Mouse (Mus musculus) CH12.LX (cell line): Measurements from ENCODE around the gene 6330409D20Rik.

Source experiments
- BHLHE40 ChIP-seq: IDR thresholded peaks from 2 replicates; pipeline ENCODE4 v1.6.1; 2011; ENCODE audit warnings: mild to moderate bottlenecking, low read depth, low read length, improper control_type of control experiment
- CTCF ChIP-seq, 2 experiments: IDR thresholded peaks in 1 of 2; conservative IDR thresholded peaks in 1 of 2; 2 replicates each; pipeline ENCODE4 v1.5.1; 2011 to 2012; ENCODE audit warnings: low read depth in 2 of 2, low read length in 2 of 2, improper control_type of control experiment in 1 of 2, inconsistent platforms in 1 of 2, mild to moderate bottlenecking in 1 of 2, moderate library complexity in 1 of 2
- ELF1 ChIP-seq: IDR thresholded peaks from 2 replicates; pipeline ENCODE4 v1.6.1; 2014; ENCODE audit warnings: low read depth, mild to moderate bottlenecking, inconsistent platforms, low read length, improper control_type of control experiment
- EP300 ChIP-seq: IDR thresholded peaks from 2 replicates; pipeline ENCODE4 v1.6.1; 2011; ENCODE audit warnings: low read length, improper control_type of control experiment
- MXI1 ChIP-seq: IDR thresholded peaks from 2 replicates; pipeline ENCODE4 v1.6.1; 2011; ENCODE audit warnings: mild to moderate bottlenecking, low read depth, low read length, improper control_type of control experiment
- NELFE ChIP-seq: IDR thresholded peaks from 2 replicates; pipeline ENCODE4 v1.6.1; 2011; ENCODE audit warnings: low read depth, low read length, improper control_type of control experiment
- POLR2A ChIP-seq: IDR thresholded peaks from 2 replicates; pipeline ENCODE4 v1.6.1; 2011; ENCODE audit warnings: low read depth, mild to moderate bottlenecking, improper control_type of control experiment, low read length
- POLR2AphosphoS2 ChIP-seq: IDR thresholded peaks from 2 replicates; pipeline ENCODE4 v1.6.1; 2011; ENCODE audit warnings: low read depth, low read length, improper control_type of control experiment
- RCOR1 ChIP-seq: conservative IDR thresholded peaks from 2 replicates; pipeline ENCODE4 v1.6.1; 2012; ENCODE audit warnings: low read depth, mild to moderate bottlenecking, inconsistent platforms, low read length, improper control_type of control experiment
- USF1 ChIP-seq: IDR thresholded peaks from 2 replicates; pipeline ENCODE4 v1.6.1; 2014; ENCODE audit warnings: low read depth, mild to moderate bottlenecking, inconsistent platforms, low read length, improper control_type of control experiment
- ZC3H11A ChIP-seq: IDR thresholded peaks from 2 replicates; pipeline ENCODE4 v1.6.1; 2012; ENCODE audit warnings: low read depth, mild to moderate bottlenecking, inconsistent platforms, low read length, improper control_type of control experiment
- ZNF384 ChIP-seq: IDR thresholded peaks from 2 replicates; pipeline ENCODE4 v1.6.1; 2012; ENCODE audit warnings: low read depth, low read length, improper control_type of control experiment, inconsistent platforms

DNA sequence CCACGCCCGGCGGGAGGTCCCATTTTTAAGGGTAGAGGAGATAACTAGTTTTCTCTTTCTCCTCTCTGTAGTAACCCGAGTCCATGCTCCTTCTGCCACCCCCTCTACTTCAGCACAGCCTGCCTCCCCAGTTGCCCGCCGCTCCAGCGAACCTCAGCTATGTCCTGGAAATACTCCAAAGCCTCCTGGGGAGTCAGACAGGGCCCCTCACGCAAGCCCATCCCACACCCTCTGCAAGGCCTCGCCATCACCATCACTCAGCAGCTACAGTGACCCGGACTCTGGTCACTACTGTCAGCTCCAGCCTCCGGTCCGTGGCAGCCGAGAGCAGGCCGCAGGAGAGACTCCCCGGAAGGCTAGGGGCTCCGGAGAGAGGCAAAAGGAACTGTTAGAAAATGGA is 8.3 kb upstream of the 6330409D20Rik start:
- no peak for TF ChIP-seq POLR2A
- no peak for TF ChIP-seq EP300
- no peak for TF ChIP-seq CTCF (conservative IDR thresholded peaks at IDR 0.05 in 1 of 2, IDR thresholded peaks at IDR 0.05 in 1 of 2; ENCODE audit: low read depth in 2 of 2, low read length in 2 of 2)
- no peak for TF ChIP-seq NELFE
- no peak for TF ChIP-seq ZC3H11A
- TF ChIP-seq BHLHE40 = no peak
- no peak for TF ChIP-seq MXI1
- TF ChIP-seq USF1 = no peak
- TF ChIP-seq ZNF384 = no peak
- no peak for TF ChIP-seq ELF1
- no peak for TF ChIP-seq RCOR1
- TF ChIP-seq POLR2AphosphoS2 = no peak
